Mouse (Mus musculus) heart, adult 8-10 months (tissue): Measurements from ENCODE around the gene Sdhc. TPM values are rescaled to one million over a fixed set of nuclear protein-coding genes. Genes with fewer than 3 reads are reported as not detected.
"Not testable (repeated sequence)": the region's sequence is repeated elsewhere in the genome, so short reads cannot be mapped to it uniquely, and the experiment has no call there.

Source experiments
- DNase-seq: peaks from one replicate; pipeline ENCODE4 v3.0.0; 2022; ENCODE audit warnings: low spot score
- total RNA-seq, 4 experiments: library from RNA; stranded (reverse); gene quantifications; 2 replicates each; pipeline ENCODE4 v1.2.4; 2022

The Sdhc gene
- total RNA-seq, 4 experiments from 2014 or later: 1,259 to 1,304 (median 1,268) TPM

DNA sequence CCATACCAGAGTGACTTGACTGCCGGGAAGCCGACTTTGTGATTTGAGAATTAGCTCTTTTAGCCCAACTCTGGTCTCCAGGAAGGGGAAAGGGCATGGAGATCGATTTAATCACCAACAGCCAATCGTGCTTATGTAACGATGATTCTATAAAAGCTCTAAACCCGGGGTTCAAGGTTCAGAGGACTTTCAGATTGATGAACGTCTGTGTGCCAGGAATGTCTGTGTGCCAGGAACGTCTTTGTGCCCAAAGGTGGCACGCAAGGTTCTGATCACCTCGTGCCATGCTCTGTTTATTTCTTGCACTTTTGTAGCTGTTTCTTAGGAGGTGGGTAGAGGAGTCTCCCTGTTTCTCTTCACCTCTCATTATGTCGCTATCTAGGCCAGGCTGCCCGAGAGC is 18.5 kb upstream of the Sdhc start:
- DNase-seq: no peak

DNA sequence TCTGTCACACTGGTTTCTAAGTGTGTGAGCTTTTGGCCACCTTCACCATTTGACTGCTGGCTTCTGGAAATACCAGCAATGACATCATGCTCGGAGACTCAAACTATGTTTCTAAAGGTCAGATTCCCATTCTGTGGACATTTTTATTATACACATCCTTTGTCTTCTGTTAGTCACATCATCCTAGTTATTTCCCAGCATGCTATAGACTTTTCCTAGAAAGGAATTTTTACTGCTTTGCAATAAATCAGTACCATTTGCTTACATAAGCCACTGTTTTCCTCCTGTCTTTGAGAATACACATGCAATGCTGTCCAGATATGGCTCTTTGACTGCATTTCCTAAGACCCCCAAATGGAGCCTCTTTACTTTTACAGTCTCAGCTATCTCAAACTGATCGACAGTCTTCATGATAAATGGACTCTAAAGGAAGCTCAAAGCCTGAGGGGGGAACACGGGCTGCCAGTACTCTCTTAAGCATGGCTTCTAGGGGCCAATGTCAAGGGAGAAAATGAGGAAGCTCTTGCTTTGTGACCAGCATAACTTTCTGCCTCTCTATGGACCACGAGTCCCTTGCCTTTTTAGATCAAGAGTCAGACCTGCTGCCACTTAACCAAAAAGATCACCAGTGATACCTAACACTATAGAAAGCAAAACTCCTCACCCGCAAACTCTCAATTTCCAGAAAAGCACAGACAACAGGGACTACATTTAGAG is 15.4 kb upstream of the Sdhc start:
- no peak for DNase-seq

DNA sequence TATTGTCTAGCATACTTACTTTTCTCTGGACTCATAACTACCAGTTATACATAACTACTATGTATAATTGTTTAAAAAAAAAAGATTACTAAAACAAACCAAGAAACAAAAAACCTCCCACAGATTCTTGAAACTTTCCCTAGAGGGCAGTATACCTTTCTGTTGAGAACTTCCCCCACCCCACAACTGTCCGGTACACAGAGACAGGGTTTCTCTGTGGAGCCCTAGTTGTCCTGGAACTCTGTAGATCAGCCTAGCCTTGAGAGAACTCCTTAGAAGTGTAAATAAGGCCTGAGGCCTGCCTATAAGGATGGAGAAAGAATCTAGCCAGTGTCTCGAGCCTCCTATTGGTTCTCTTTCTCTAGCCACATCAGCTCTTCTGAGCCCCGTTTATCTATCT is 13.9 kb upstream of the Sdhc start:
- DNase-seq: peak; percentile 44

DNA sequence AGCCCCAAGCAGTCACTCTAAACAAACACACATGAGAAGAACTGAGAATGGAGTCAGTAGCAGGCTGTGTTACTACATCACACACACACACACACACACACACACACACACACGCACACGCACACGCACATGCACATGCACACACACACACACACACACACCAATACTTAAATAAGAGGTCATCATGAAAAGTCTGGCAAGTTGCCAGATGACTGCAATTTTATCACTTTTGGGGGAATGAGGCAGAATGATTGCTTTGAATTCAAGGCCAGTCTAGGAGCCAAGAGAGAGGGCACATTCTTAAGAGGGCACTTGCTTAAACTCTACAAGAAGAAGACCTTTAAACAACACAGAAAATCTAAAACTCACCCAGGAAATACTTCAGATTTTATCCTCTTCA is 12.1 kb upstream of the Sdhc start:
- DNase-seq: no peak

DNA sequence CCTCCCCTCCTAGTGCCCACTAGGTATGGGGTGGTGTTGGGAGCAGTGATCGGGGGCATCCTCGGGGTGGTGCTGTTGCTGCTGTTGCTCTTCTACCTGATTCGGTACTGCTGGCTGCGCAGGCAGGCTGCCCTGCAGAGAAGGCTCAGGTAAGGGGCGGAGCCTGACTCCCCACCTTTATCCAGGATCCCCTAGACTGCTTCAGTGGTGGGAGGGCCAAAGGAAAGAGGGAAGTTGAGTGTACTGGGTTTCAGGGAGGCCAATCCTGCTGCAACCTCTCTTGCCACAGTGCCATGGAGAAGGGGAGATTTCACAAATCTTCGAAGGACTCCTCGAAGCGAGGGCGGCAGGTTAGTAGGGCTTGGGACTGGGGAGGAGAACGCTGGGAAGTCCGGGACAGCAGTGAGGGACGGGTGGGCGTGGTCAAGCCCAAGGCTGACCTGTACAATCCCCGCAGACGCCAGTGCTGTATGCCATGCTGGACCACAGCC is 9.1 kb upstream of the Sdhc start:
- no peak for DNase-seq

DNA sequence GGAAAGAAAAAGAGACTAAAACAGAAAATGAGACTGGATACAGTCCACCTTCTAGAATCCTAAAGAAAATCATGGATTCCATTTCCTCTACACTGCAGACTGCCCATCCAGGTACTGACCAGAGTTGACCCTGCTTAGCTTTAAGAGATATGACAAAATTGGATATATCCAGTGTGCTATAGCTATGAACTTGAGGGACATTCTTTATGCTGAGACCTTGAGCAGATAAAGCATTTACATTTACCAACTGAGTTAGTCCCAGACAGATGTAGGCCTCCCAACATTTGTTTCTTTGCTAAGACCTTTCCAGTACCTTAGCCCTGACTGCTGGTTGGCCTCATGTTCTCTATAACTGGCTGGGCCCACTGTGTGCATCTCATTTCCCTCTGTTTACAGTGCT is 7.6 kb upstream of the Sdhc start:
- DNase-seq: no peak

DNA sequence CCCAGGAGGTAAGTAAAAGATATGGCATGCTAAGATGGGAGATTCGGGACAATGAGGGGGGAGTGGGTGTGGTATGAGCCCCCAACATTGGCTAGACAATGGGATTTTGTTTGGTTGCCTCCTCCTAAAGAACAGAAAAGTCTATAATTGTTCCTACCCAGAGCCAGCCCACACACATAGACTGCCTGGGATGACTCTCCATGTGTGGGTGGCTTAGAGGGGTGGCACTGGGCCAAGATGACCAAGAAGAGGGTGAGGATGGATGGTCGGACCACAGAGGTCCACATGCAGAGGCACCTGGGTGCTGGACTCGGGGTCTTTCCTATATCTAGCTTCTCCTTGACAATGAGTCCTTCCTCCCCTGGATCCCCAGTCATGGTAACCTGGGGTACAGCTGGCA is 6.2 kb upstream of the Sdhc start:
- no peak for DNase-seq

DNA sequence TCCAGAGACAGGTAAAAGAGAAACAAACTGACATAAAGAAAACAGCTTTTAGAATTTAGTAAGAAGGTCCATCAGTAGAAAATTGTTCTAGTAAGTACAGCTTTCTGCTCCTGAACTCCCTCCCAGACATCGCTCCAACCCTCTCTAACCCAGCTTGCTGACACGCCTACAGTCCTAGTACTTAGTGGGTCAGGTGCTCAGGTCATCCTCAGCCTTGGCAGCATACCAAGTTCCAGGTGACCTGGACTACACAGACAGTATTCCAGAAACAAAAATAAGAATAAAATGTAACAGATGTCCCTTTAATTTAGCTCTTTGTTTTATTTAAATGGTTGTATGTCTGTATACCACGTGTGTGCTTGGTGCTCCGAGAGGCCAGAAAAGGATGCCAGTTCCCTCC is 1.6 kb upstream of the Sdhc start:
- DNase-seq: no peak

DNA sequence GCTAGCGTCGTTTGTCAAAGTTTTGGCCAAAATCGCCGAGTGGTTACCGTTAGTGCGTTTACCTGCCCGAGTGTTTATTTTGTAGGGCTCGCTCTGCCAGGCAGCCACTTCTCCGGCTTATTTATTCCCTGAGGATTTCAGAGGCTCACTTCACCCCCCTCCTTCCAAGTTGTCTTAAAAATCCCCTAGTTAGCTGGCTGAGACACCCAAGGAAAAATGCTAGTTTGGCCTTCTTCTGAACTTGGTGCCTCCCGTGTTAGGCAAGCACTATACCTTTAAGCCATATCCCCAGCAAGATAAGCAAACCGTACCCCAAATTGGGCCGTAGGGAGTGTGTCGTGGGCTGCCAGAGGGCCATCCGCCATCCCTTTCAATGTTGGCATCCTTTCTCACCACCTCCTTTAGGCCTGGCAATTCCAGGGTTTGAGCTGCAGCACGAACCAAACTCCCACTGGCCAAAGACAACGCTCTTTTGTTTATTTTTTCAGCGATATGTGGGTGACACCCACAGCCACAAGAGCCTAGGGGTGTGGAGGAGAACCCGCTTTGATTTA is 512 bp upstream of the Sdhc start:
- DNase-seq: peak; percentile 19

DNA sequence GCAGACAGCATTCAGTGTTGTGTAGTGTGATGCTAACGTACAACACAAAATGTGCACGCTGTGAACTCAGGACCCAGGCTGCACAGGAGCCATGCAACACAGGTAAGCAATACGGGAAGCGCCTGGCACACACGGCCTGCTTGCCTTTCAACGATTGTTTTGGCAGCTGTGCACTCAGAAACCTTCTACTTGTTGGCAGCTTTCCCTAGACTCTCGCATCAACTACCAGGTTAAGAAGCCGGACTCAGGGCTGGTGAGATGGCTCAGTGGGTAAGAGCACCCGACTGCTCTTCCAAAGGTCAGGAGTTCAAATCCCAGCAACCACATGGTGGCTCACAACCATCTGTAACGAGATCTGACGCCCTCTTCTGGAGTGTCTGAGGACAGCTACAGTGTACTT is 7.4 kb downstream of the Sdhc start:
- DNase-seq: peak; percentile 21

DNA sequence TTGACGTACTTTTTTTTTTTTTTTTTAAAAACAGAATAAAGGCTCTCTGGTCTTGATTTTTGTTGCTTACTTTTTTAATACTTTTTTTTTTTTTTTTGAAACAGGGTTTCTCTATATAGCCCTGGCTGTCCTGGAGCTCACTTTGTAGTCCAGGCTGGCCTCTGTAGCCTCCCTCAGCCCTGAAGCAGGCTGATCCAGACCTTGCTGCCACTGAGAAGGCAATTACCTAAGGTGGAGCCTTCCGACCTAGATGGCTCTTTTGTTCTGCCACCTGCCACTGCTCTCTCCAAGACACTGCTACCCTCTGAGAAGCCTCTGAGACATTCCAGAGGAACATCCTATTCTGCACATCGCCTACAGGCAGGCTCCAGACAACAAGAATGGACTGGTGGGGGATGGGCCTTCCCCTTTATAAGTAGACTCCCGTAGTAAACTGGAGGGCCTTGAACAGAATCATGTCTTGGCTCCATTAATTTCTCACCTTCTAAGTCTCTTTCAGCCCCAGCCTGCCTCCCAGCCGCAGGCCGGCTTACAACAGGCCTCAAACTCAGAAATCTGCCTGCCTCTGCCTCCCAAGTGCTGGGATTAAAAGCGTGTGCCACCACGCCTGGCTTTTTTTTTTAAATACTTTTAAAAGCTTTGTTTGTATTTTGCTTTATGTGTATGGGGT is 12.8 kb downstream of the Sdhc start:
- DNase-seq: not testable (repeated sequence)

DNA sequence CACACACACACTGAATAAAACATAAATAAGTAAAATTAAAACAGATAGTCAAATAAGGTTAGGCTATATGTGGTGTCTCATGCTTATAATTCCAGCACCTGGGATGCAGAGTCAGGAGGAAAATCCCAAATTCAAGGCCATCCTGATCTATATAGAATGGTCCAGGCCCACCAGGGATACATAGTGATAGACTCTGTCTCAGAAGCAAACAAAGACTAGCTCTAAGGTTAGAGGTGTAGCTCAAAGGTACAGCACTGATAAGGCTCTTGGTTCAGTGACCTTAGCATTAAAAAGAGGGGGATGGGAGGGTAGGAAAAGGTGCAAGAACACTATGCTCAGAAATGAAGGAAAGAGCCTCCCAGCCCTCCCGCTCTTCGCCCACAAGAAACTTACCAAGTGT is 14.8 kb downstream of the Sdhc start:
- DNase-seq: no peak

DNA sequence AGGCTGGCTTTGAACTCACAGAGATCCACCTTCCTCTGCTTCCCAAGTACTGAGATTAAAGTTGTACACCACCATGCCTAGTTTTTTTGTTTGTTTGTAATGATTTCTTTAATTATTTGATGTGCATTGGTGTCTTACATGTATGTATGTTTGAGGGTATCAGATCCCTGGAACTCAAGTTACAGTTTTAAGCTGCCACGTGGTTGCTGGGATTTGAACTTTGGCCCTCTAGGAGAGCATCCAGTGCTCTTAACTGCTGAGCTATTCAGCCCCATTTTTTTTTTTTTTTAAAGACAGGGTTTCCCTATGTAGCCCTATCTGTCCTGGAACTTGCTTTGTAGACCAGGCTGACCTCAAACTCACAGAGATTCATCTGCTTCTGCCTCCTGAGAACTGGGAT is 19.4 kb downstream of the Sdhc start:
- DNase-seq: no peak

DNA sequence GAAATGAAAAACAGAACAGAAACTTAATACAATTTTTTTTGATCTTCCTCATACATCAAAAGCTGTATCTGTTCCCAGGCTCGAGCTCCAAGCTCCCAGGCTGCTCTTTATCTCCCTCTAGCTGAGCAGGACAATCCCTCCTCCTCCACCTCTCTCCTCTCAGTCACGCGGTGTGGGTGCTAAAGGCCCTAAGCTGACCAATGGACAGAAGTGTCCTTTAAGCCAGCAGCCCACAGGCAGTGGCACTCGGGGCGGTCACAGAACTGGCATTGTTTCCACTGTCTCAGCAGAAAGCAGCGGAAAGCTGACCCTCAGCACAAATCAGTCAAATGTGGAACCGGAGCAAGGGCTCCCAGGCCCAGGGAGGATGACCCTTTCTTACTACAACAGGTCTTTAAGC is 21.2 kb downstream of the Sdhc start:
- DNase-seq: peak; percentile 57

DNA sequence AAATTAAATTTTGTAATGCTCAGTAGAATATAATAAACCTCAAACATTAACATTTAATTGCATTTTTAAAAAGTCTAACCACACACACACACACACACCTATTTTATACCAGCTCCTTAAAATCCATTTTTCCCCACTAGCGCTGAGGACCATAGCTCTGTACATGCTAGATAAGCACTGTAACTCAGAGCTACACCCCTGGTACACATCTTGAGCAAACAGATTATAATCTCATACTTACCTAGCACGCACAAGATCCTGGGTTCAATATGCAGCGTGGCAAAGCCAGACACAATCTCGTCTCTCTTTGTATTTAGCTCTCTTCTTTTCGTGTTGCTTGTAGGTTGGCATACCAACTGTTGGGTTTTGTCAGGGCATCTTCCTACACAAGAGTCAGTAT is 26.0 kb downstream of the Sdhc start:
- no peak for DNase-seq

DNA sequence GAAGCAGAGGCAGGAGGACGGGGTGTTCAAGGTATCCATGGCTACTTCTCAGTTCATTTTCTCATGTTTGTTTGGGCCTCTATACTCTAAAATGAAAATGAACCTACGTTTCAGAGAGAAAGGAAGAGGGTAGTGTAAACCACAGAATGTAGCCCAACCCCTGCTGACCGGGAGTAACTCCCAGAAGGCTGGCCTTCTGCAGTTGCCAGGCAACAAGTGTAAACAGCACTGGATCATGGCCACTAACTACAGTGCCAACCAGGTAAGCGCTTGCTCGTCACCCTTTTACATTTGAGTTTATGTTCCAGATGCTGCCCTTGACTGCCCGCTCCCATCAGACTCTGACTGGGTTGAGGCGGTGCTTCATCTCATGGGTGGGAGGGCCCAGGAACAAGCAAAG is 27.5 kb downstream of the Sdhc start:
- peak; percentile 25 for DNase-seq

DNA sequence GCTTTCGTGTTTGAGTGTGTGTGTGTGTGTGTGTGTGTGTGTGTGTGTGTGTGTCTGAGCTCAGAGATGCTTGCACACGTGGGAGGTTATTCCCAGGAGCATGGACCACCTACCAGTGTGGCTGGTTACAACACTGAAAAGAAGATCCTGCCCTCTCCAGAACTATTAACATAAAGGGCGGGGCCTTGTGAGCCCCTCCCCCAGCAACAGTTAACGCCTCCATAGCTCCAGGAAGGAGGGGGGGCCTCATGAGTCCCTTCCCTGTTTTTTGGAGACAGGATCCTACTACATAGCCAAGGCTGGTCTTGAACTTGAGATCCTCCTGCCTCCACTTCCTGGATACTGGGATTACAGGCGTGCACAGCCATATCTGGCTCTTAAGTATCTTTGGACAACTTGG is 28.6 kb downstream of the Sdhc start:
- no peak for DNase-seq

DNA sequence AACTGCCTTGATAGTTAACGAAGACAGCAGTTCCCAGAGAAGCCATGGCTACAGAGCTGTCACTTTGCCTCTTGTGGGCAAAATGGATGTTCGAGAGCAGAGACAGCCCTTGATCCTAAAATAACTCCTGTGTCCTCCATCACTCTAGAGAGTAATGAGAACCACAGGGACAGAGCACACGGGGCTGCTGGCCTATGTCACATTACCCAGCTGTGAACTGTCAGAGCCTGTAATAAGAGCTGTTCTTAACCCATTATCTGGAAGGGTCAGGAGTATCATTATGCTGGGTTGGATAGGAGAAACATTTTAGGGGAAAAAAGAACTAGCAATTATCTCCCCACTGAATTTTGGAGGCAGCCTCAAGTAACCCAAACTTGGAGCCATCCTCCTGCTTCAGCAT is 29.5 kb downstream of the Sdhc start:
- DNase-seq: no peak

DNA sequence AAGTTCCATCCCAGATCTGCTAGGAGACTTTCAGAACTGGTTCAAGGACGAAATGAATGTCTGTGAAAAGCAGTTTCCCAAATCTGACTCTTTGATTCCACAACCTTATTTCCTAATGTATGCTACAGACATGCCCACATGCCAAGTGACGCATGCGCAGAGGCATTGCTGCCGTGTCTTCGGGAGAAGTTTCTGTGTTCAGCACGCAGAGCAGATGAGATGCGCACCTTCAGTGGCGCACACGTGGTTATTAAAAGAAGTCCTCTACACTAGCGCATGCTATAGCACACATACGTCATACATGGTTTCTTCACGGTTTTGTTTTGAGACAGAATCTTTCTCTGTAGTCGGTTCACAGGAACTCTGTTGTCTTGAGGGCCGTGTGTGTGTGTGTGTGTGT is 31.0 kb downstream of the Sdhc start:
- no peak for DNase-seq

DNA sequence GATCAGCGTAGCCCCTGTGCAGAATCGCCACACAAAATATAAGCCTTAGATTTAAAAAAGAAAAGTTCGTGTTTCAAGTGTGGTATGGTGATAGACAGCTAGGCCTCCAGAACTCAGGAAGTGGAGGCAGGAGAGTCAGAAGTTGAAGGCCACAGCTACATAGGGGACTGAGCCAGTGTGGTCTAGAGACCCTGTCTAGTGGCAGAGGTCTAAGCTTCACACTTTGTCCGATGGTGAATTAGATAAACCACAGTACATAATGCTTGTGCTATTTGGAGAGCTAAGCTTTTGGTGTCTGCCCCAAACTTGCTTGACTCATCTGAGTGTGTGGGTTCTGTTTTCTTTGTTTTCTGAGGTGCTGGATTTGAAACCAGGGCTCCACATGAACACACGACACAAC is 31.4 kb downstream of the Sdhc start:
- no peak for DNase-seq

DNA sequence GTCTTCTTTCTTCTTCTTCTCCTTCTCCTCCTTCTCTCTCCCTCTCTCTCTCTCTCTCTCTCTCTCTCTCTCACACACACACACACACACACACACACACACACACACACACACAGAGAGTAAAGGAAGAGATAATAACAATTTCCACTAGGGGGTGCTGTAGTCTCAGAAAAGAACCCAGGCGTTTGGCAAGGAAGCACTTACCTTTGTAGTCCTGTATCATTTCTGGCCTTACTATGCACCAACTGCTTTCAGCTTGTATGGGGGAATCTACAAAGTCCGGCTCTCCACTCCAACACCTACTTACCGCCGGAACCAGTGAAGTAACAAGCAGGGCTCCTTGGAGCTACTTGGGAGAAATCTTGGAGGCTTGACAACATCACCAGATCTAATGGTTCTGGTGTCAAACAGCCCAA is 32.1 kb downstream of the Sdhc start:
- peak; percentile 83 for DNase-seq

DNA sequence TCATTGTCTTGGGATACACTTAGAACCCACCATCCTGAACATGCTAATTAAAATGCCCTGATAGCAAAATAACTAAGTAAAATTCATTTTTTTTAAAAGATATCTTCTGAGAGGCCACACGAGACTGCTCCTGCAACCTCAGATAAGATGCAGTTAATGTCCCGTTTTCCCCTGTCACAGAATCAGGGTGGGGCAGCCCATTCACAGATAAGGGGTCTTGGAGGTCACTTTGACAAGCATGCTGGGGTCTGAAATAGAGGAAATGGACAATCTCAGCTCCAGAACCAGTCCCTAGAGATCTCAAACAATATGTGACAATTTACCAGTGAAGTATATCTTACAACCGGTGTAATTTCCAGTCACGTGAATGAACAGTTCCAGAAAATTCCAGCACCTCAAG is 34.1 kb downstream of the Sdhc start:
- DNase-seq: no peak

DNA sequence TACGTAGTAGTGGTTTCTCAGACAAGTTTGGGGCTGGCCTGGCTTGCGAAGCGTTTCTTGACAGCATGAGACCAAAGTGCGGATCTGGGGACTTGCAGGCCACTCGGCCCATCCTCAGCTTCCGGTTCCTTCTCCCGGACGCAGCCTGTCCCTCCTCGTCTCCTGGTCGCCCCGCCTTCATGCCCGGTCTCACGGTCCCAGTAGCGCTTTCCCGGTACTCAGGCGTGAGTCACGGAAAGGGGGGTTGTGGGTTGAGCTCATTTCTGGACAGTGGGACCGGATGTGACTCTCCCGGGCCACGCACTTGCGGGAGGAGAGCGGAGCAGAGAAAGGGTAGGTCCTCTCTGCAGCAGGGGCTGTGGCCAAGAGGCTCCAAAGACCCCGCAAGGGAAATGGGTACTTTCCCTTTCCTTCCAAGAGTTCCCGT is 36.5 kb downstream of the Sdhc start, which contains the start of gene Cfap126:
TSS of gene Cfap126 (plus strand) at position 46 of the 427 bp plus-strand sequence.
- DNase-seq: peak; percentile 92
